Mouse (Mus musculus) lung, postnatal 0 days (tissue): ENCODE results near the gene Lins1.

Experiments
- CTCF ChIP-seq: IDR thresholded peaks from 2 replicates; pipeline ENCODE4 v1.5.1; 2016; ENCODE audit warnings: antibody characterized with exemption, mild to moderate bottlenecking
- EP300 ChIP-seq: IDR thresholded peaks from 2 replicates; pipeline ENCODE4 v1.6.1; 2016; ENCODE audit warnings: antibody characterized with exemption, mild to moderate bottlenecking, control low read depth

GRCm38 (mm10) chr7:66741412-66741811, 51.7 kb downstream of the Lins1 start:
- TF ChIP-seq EP300 (no peak), CTCF (no peak)
